Mouse (Mus musculus) liver, postnatal 0 days (tissue): Measurements from ENCODE around the gene Pgbd5.

Experiments
- CTCF ChIP-seq: sonication (generic); IDR thresholded peaks from 2 replicates; pipeline ENCODE4 v1.5.1; 2016; ENCODE audit warnings: antibody characterized with exemption, low read depth
- EP300 ChIP-seq: IDR thresholded peaks from 2 replicates; pipeline ENCODE4 v1.6.1; 2016; ENCODE audit warnings: antibody characterized with exemption, low read depth, mild to moderate bottlenecking

GRCm38 (mm10) chr8:124330433-124330832 is 109.0 kb downstream of the Pgbd5 start:
- no peak for TF ChIP-seq CTCF
- TF ChIP-seq EP300: no peak
